Mouse (Mus musculus) liver, postnatal 0 days (tissue): ENCODE measurements around the gene Zfp592. TPM values are rescaled to one million over a fixed set of nuclear protein-coding genes. Genes with fewer than 3 reads are reported as not detected.

ENCODE experiments used
- ATAC-seq: fragments of 200-750 bp; cut with Nextera tagmentation; 2 replicates; pipeline ENCODE4 v1.8.0; 2017; ENCODE audit warnings: mild to moderate bottlenecking, moderate library complexity
- DNase-seq: peaks from one replicate; pipeline ENCODE4 v3.0.0-alpha.2; 2016
- H3K27ac ChIP-seq: fragments of 300-500 bp; sonication (generic); 2 replicates; pipeline ENCODE4 v1.5.1; 2014; ENCODE audit warnings: antibody characterized with exemption, moderate library complexity, mild to moderate bottlenecking, low read depth
- H3K27me3 ChIP-seq: fragments of 300-500 bp; sonication (generic); 2 replicates; pipeline ENCODE4 v1.6.1; 2014; ENCODE audit warnings: low read length, control low read depth, mixed read lengths; ENCODE audit not compliant: insufficient read depth
- H3K36me3 ChIP-seq: fragments of 300-500 bp; sonication (generic); replicated peaks from 2 replicates; pipeline ENCODE4 v1.6.1; 2014; ENCODE audit warnings: mild to moderate bottlenecking, control low read depth, low read length, moderate library complexity, mixed read lengths; ENCODE audit not compliant: insufficient read depth
- H3K4me1 ChIP-seq: fragments of 300-500 bp; sonication (generic); 2 replicates; pipeline ENCODE4 v1.6.1; 2014; ENCODE audit warnings: antibody characterized with exemption, mild to moderate bottlenecking, control low read depth; ENCODE audit not compliant: insufficient read depth
- H3K4me2 ChIP-seq: fragments of 300-500 bp; sonication (generic); 2 replicates; pipeline ENCODE4 v1.6.1; 2014; ENCODE audit warnings: low read depth, mild to moderate bottlenecking, low read length, moderate library complexity, mixed read lengths
- H3K4me3 ChIP-seq: fragments of 300-500 bp; sonication (generic); 2 replicates; pipeline ENCODE4 v1.5.1; 2014; ENCODE audit warnings: low read depth, low read length
- H3K9ac ChIP-seq: fragments of 300-500 bp; sonication (generic); replicated peaks from 2 replicates; pipeline ENCODE4 v1.6.1; 2014; ENCODE audit warnings: mild to moderate bottlenecking, moderate library complexity
- H3K9me3 ChIP-seq: fragments of 300-500 bp; sonication (generic); 2 replicates; pipeline ENCODE4 v1.6.1; 2016; ENCODE audit warnings: mild to moderate bottlenecking, control low read depth, low read length, mixed read lengths
- CTCF ChIP-seq: sonication (generic); IDR thresholded peaks from 2 replicates; pipeline ENCODE4 v1.5.1; 2016; ENCODE audit warnings: antibody characterized with exemption, low read depth
- EP300 ChIP-seq: IDR thresholded peaks from 2 replicates; pipeline ENCODE4 v1.6.1; 2016; ENCODE audit warnings: antibody characterized with exemption, low read depth, mild to moderate bottlenecking
- WGBS: fragments of 180-500 bp; shearing (Covaris S2); extraction: QIAGEN DNeasy Blood & Tissue Kit; methylation state at CpG from one replicate; pipeline ENCODE4 v1.1.7; 2014; ENCODE audit not compliant: insufficient replicate concordance; 5-methylcytosine and 5-hydroxymethylcytosine counted together
- polyA plus RNA-seq: library from polyadenylated mRNA; unstranded; fragments of >200 nt; fragmentation: Nextera tagmentation; extraction: Ambion mirVana; gene quantifications from 2 replicates; pipeline ENCODE4 v1.2.1, GENCODE M21; 2015

Gene Zfp592
- polyA plus RNA-seq, 1 experiment from 2014 or later = 4.3 TPM

GRCm38 (mm10) chr7:81094104-81094757 is 100.8 kb downstream of the Zfp592 start:
- no peaks in the 10 kb centered on the region; the same call in 1 of the 2 replicates for H3K4me1 ChIP-seq
- H3K27me3 ChIP-seq = no peaks in the 10 kb centered on the region
- WGBS = 63% methylated on average over 6 of the region's 6 CpGs
- H3K9me3 ChIP-seq = no peaks in the 10 kb centered on the region
- no peaks in the 10 kb centered on the region for H3K36me3 ChIP-seq
- no peak overlapping the region for H3K4me2 ChIP-seq
- ATAC-seq (no peak), DNase-seq (no peak)
- H3K27ac ChIP-seq = no peak overlapping the region
- TF ChIP-seq CTCF (no peak), EP300 (no peak)
- H3K4me3 ChIP-seq = no peak overlapping the region
- no peak overlapping the region for H3K9ac ChIP-seq

Other genes with a start within 250 kb of the Zfp592 start
- gene Iqgap1, start 167.7 kb upstream of the Zfp592 start, polyA plus RNA-seq = 10.8 and 13.6 TPM in 2 replicates
- gene Zscan2, start 132.8 kb upstream of the Zfp592 start, polyA plus RNA-seq = 0.43 and 0.47 TPM in 2 replicates
- gene Wdr73, start 92.4 kb upstream of the Zfp592 start, polyA plus RNA-seq = 10.1 and 13.6 TPM in 2 replicates
- 1.4 and 1.7 TPM in 2 replicates for gene Nmb, start 88.6 kb upstream of the Zfp592 start, polyA plus RNA-seq
- 82.0 and 89.4 TPM in 2 replicates for gene Sec11a, start 45.9 kb upstream of the Zfp592 start, polyA plus RNA-seq
- 0.08 and 0.26 TPM in 2 replicates for gene Alpk3, start 63.9 kb downstream of the Zfp592 start, polyA plus RNA-seq
- 0.09 and 0.11 TPM in 2 replicates for gene Slc28a1, start 121.1 kb downstream of the Zfp592 start, polyA plus RNA-seq
- gene Pde8a, start 219.9 kb downstream of the Zfp592 start, polyA plus RNA-seq = 3.1 and 3.4 TPM in 2 replicates